Mouse (Mus musculus) mouse trophoblast stem cell (cell line): ENCODE measurements around the gene Nlrc5.

Experiments used
- in situ Hi-C, 2 experiments: fragments of 300-500 bp; cut with MseI, MboI; formaldehyde crosslinking; loops; 2 replicates in 1 of 2; 3 replicates in 1 of 2; pipeline ENCODE4 v1.15.1; 2025

Gene Nlrc5

DNA sequence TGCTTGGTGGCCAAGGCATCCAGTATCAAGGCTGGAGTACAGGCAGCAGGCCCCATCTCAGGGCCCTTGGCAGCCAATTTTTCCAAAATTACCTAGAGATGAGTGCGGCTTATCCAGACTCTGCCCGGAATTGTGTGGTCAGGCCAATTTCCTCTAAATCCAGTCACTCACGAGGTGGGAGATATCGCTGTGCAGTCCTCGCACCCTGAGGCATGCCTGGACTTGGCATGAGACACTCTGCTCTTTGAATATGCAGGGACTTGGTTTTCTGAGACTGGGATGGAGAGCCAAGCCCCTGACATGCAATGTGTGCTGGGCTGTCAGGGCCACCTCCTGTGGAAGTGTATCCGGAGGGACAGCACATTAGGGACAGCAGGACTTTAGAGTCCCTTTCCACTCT is 131.9 kb downstream of the Nlrc5 start:
- in situ Hi-C loops = no loop called here

DNA sequence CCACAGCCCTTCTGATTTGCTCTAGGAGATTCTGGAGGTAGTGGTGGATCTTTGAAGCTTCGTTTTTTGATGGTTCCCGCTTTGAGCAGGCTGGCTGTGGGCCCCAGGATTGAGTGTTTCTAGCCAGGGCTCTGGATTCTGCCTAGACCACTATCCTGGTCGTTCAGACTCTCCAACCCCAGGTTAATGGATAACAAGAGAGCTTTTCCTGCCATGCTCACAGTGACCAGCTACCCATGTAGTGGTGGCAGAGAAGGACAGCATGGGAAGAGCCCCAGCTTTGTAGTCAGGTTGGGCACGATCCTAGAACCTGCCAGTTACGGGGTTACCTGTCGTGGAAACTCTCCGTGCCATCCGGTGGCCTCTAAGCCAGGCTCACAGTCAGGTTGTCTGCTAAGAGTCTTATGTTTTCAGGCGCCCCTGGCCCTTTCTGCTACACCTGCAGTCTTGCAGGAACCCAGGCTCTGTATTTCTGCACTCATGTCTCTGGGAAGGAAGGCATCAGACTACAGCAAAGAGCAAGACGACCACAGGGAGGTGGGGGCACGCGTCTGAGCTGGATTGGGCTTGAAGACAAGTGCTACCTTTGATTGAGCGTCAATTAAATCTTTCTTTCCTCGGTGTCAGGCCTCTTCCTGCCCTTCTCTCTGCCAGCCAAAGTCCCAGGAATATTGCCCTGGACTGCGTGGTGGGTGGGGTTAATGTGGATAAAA is 132.4 kb downstream of the Nlrc5 start:
- in situ Hi-C loops = no loop called here

DNA sequence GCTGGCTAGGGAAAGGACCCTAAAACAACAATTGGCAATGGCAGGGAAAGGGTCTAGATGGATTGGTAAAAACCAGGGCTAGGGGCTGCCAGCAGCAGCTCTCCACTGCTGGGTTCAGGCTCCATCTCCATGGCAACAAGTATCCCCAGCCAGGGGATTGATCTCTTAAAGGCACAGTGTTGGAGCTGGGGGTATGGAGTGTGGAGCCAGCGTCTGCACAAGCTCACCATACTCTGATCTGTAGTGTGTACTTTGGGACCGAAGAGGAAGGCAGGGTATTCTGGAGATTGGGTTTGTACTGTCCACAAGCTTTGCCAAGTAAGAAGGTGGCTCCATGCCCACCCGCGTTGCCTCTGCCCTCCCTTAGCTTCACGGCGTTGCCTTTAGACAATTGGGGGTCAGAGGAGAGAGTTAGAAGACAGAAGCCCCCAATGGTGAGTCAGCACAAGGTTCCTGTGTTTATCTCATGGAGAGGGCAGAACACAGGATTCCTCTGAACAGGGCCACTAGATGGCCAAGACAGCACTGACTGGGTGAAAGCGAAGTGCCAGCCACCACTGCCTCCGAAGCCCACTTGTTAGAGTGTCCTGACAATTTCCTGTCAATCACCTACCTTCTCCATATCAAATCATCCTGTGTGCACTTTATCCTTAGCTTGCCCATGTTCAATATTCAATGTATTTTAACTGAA is 133.1 kb downstream of the Nlrc5 start:
- in situ Hi-C loops = no loop called here

DNA sequence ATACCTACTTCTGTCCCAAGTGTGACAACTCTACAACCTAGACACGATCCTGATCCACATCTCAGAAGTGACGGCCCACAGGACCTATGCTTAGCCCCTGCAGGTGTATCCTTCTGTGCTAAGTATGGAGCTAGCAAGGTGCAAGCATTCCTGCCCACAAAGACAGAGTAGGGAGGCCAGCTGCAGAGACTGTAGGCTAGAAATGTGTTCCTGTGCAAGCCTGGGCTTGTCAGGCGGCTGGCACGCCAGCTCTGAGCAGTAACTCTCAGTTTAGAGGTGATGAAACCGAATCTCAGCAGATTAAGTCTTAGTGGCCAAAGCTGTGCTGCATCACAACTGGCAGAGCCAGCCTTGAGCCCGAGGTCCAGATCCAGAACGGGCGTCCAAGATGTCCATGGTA is 133.9 kb downstream of the Nlrc5 start:
- in situ Hi-C loops = no loop called here

DNA sequence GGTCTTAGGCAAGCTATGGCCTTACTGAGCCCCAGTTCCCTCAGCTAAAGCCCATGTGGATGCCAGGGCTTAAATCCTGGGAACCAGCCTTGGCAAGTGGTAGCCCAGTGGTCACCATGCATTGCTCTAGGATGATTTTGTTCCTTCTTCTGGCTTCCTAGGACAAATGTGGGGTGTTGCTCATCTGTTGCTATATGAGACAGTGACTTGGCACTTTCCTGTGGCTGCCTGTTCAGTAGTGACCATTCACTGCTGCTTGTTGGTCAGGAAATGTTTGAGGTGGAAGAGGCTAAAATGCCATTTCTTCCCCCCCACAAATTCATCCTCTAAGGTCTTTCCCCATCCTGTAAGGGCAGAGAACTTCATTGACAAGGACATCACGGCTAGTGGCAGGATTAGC is 135.3 kb downstream of the Nlrc5 start:
- in situ Hi-C loops = no loop called here

DNA sequence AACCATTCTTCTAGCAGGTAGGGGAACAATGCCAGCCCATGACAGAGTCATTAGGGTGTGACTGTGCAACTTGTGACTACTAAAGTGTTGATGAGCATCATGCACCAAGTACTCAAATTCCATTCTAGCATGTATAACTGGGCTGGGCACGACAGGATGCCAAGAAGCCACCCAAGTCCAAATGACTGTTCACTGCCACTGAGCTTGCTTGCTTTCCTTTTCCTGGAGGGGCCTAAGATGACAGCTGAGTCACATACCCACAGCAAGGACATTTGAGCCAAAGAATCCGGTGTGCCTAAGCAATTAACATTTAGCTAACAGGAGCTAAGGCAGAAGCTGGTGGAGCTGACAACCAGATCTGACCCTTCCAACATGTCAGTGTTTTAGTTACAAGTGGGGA is 137.7 kb downstream of the Nlrc5 start:
- in situ Hi-C loops = no loop called here

DNA sequence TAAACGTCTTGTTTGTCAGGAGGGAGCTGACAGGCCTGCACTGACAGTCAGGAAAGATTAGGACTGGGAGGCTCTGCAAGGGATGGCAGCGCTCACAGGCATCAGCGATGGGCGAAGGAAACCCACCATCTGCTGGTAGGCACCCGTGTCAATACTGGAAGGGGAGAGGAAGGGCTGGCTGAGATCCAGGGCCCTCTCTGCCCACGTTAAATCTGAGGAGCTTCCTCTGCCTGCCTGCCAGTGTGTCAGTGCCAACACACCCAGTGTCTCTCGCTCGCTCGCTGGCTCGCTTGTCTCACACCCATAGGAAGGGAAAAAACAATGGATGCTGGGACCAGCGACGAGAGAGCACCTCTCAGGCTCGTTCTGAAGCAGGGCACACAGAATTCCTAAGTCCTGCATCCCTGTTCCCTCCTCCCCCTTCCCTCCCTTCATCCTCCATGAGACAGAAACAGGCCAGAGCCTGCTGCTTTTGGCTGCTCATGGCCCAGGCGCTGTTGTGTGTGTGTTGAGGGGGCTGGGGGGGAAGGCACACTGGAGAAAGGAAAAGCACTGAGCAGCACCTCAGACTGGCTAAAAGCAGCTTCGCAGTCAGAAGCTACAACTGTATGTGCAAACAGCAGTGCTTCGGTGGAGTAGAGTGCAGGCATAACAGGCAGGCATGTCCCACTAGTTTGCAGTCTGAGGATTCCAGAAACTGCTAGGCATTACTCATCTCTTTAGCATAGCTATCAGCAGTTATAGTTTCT is 140.2 kb downstream of the Nlrc5 start:
- in situ Hi-C loops = no loop called here

DNA sequence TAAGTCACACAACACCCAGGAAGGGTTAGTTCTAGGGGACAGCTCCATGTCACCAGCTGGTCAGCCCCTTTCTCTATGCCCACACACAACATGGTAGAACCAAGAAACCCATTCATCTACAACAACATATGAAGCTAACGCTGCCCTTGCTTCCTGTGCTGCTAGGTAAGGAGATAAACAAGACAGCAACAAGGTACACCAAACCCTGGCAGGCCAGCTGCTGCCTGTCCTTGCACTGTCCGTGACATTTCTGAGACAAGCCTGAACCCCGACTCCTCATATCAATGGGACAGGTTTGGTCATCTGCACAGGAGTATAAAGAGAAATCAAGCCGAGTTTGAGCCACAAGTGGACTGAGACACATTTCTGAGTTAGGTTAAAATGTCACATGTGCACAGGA is 141.0 kb downstream of the Nlrc5 start:
- in situ Hi-C loops = no loop called here
